Mouse (Mus musculus) midbrain, postnatal 0 days (tissue): ENCODE data around the gene Gne. TPM values are rescaled to one million over a fixed set of nuclear protein-coding genes. Genes with fewer than 3 reads are reported as not detected.

Source experiments
- ATAC-seq: fragments of 200-750 bp; cut with Nextera tagmentation; 2 replicates; pipeline ENCODE4 v1.8.0; 2017; ENCODE audit warnings: moderate number of reproducible peaks, mild to moderate bottlenecking, moderate TSS enrichment, moderate library complexity; ENCODE audit not compliant: low FRiP score
- DNase-seq: peaks from one replicate; pipeline ENCODE4 v3.0.0-alpha.2; 2015; ENCODE audit warnings: low spot score
- H3K27ac ChIP-seq: fragments of 300-500 bp; sonication (generic); 2 replicates; pipeline ENCODE4 v1.5.1; 2014; ENCODE audit warnings: low read depth, mild to moderate bottlenecking, low read length, mixed read lengths
- H3K27me3 ChIP-seq: fragments of 300-500 bp; sonication (generic); 2 replicates; pipeline ENCODE4 v1.6.1; 2014; ENCODE audit warnings: low read length, control low read depth, mixed read lengths; ENCODE audit not compliant: insufficient read depth
- H3K36me3 ChIP-seq: fragments of 300-500 bp; sonication (generic); 2 replicates; pipeline ENCODE4 v1.6.1; 2014; ENCODE audit warnings: low read length, control low read depth, mixed read lengths; ENCODE audit not compliant: insufficient read depth
- H3K4me1 ChIP-seq: fragments of 300-500 bp; sonication (generic); 2 replicates; pipeline ENCODE4 v1.6.1; 2014; ENCODE audit warnings: mild to moderate bottlenecking, control low read depth, antibody characterized with exemption, low read length, mixed read lengths; ENCODE audit not compliant: insufficient read depth
- H3K4me2 ChIP-seq: fragments of 300-500 bp; sonication (generic); 2 replicates; pipeline ENCODE4 v1.6.1; 2014; ENCODE audit warnings: low read depth, mild to moderate bottlenecking, low read length, mixed read lengths; ENCODE audit not compliant: poor library complexity, severe bottlenecking
- H3K4me3 ChIP-seq: fragments of 300-500 bp; sonication (generic); 2 replicates; pipeline ENCODE4 v1.5.1; 2014; ENCODE audit warnings: low read depth, mild to moderate bottlenecking, low read length, moderate library complexity
- H3K9ac ChIP-seq: fragments of 300-500 bp; sonication (generic); replicated peaks from 2 replicates; pipeline ENCODE4 v1.6.1; 2014; ENCODE audit warnings: mild to moderate bottlenecking, low read length, moderate library complexity, mixed read lengths; ENCODE audit not compliant: poor library complexity, severe bottlenecking
- H3K9me3 ChIP-seq: fragments of 300-500 bp; sonication (generic); 2 replicates; pipeline ENCODE4 v1.6.1; 2016; ENCODE audit warnings: low read length, control low read depth
- CTCF ChIP-seq: IDR thresholded peaks from 2 replicates; pipeline ENCODE4 v1.5.1; 2016; ENCODE audit warnings: antibody characterized with exemption, mild to moderate bottlenecking
- WGBS: fragments of 180-500 bp; shearing (Covaris S2); extraction: QIAGEN DNeasy Blood & Tissue Kit; methylation state at CpG from one replicate; pipeline ENCODE4 v1.1.7; 2014; 5-methylcytosine and 5-hydroxymethylcytosine counted together
- polyA plus RNA-seq: library from polyadenylated mRNA; unstranded; fragments of >200 nt; fragmentation: Nextera tagmentation; extraction: Ambion mirVana; gene quantifications from 2 replicates; pipeline ENCODE4 v1.2.1, GENCODE M21; 2015
- total RNA-seq: library from RNA; depleted of rRNA; stranded (reverse); fragments of >200 nt; gene quantifications from 2 replicates; pipeline ENCODE4 v1.2.3, GENCODE M21; 2014

Gene Gne
- total and polyA plus RNA-seq, 2 experiments from 2014 or later = 26.8 to 42.4 TPM

GRCm38 (mm10) chr4:44013391-44014070 lies 70.4 kb downstream of the Gne start:
- no peak for TF ChIP-seq CTCF
- Histone ChIP-seq H3K4me2 (peak overlapping the region; percentile 88), H3K4me3 (peak overlapping the region; percentile 60), H3K9ac (peak overlapping the region; percentile 73), H3K9me3 (no peaks in the 10 kb centered on the region), H3K36me3 (peaks cover 1% of the 10 kb centered on the region; the same call in 1 of the 2 replicates), H3K27me3 (no peaks in the 10 kb centered on the region), H3K27ac (no peak overlapping the region), H3K4me1 (peaks cover 6% of the 10 kb centered on the region; the same call in 1 of the 2 replicates)
- WGBS = 33% methylated on average over 11 of the region's 11 CpGs
- DNase-seq (no peak), ATAC-seq (no peak)

GRCm38 (mm10) chr4:44012376-44013367 lies 71.3 kb downstream of the Gne start:
- Histone ChIP-seq H3K27me3 (no peaks in the 10 kb centered on the region), H3K9me3 (no peaks in the 10 kb centered on the region), H3K9ac (peak overlapping the region; percentile 73), H3K27ac (peak overlapping the region; percentile 64), H3K4me3 (peak overlapping the region; percentile 60), H3K4me1 (peaks cover 6% of the 10 kb centered on the region; the same call in 1 of the 2 replicates), H3K36me3 (no peaks in the 10 kb centered on the region), H3K4me2 (peak overlapping the region; percentile 88)
- TF ChIP-seq CTCF = no peak
- WGBS = under 1% methylated on average over 77 of the region's 77 CpGs
- DNase-seq (peak; percentile 97), ATAC-seq (peak; percentile 99)

DNA sequence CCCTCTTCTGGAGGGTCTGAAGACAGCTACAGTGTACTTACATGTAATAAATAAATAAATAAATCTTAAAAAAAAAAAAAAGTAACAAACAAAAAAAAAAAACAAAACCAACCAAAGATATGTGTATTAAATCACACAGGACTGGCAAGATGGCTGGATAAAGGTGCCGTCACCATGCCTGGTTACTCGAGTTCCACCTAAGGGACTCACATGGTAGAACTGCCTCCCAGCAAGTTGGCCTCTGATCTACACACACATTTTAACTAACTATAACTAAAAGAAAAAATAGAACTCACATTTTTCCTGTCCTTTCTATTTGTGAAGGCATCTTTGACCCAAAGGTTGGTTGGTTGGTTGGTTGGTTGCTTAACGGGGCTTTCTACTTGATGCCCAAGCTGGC lies 72.2 kb downstream of the Gne start:
- H3K27ac ChIP-seq = peak overlapping the region; percentile 64; the same call in 1 of the 2 replicates
- 78% methylated on average over 3 of the region's 3 CpGs for WGBS

GRCm38 (mm10) chr4:44010893-44011292 lies 73.1 kb downstream of the Gne start:
- Histone ChIP-seq H3K9ac (no peak overlapping the region), H3K4me3 (no peak overlapping the region), H3K27me3 (no peaks in the 10 kb centered on the region), H3K27ac (no peak overlapping the region), H3K9me3 (no peaks in the 10 kb centered on the region), H3K4me2 (no peak overlapping the region), H3K4me1 (peaks cover 6% of the 10 kb centered on the region; the same call in 1 of the 2 replicates), H3K36me3 (no peaks in the 10 kb centered on the region)
- TF ChIP-seq CTCF = no peak
- WGBS = 40% methylated on average over 2 of the region's 2 CpGs
- no peak for DNase-seq
- no peak for ATAC-seq

More for the DNA sequence above, 72.2 kb downstream of the Gne start:
- peak overlapping the region; percentile 60 for H3K4me3 ChIP-seq
- H3K4me2 ChIP-seq = peak overlapping the region; percentile 67
- DNase-seq (no peak), ATAC-seq (no peak)
- no peak for TF ChIP-seq CTCF
- no peaks in the 10 kb centered on the region for H3K27me3 ChIP-seq
- no peaks in the 10 kb centered on the region for H3K9me3 ChIP-seq
- peaks cover 6% of the 10 kb centered on the region; the same call in 1 of the 2 replicates for H3K4me1 ChIP-seq
- H3K36me3 ChIP-seq = no peaks in the 10 kb centered on the region
- H3K9ac ChIP-seq = peak overlapping the region; percentile 73

GRCm38 (mm10) chr4:44010176-44010575 lies 73.8 kb downstream of the Gne start:
- Histone ChIP-seq H3K4me2 (no peak overlapping the region), H3K4me3 (no peak overlapping the region), H3K27ac (no peak overlapping the region), H3K27me3 (no peaks in the 10 kb centered on the region), H3K36me3 (no peaks in the 10 kb centered on the region), H3K4me1 (peaks cover 6% of the 10 kb centered on the region; the same call in 1 of the 2 replicates), H3K9ac (no peak overlapping the region), H3K9me3 (no peaks in the 10 kb centered on the region)
- peak; percentile 35 for TF ChIP-seq CTCF
- WGBS = 100% methylated on average over 1 of the region's 1 CpGs
- no peak for ATAC-seq
- DNase-seq = no peak
